Mouse (Mus musculus) heart, embryonic 15.5 days (tissue): ENCODE measurements at regions not wholly inside any gene's neighbourhood (a gene's known extent, or its start where the extent isn't known, plus 50 kb on each side); places are given as distances from the start of the nearest gene placed in this dataset.

Experiments
- ATAC-seq: fragments of 200-750 bp; cut with Nextera tagmentation; replicated peaks from 2 replicates; pipeline ENCODE4 v1.8.0; 2017; ENCODE audit warnings: low read depth, moderate TSS enrichment; ENCODE audit not compliant: insufficient number of reproducible peaks, insufficient read depth, low FRiP score
- H3K27ac ChIP-seq: fragments of 300-500 bp; sonication (generic); 2 replicates; pipeline ENCODE4 v1.5.1; 2015; ENCODE audit warnings: mild to moderate bottlenecking, inconsistent platforms
- H3K27me3 ChIP-seq: fragments of 300-500 bp; sonication (generic); 2 replicates; pipeline ENCODE4 v1.6.1; 2015; ENCODE audit warnings: inconsistent platforms
- H3K36me3 ChIP-seq: fragments of 300-500 bp; sonication (generic); 2 replicates; pipeline ENCODE4 v1.6.1; 2015; ENCODE audit warnings: mild to moderate bottlenecking, inconsistent platforms
- H3K4me1 ChIP-seq: fragments of 300-500 bp; sonication (generic); replicated peaks from 2 replicates; pipeline ENCODE4 v1.6.1; 2015; ENCODE audit warnings: inconsistent platforms
- H3K4me2 ChIP-seq: fragments of 300-500 bp; sonication (generic); 2 replicates; pipeline ENCODE4 v1.6.1; 2015; ENCODE audit warnings: inconsistent platforms, mild to moderate bottlenecking, moderate library complexity
- H3K4me3 ChIP-seq: fragments of 300-500 bp; sonication (generic); 2 replicates; pipeline ENCODE4 v1.5.1; 2015; ENCODE audit warnings: mild to moderate bottlenecking, inconsistent platforms
- H3K9ac ChIP-seq: fragments of 300-500 bp; sonication (generic); 2 replicates; pipeline ENCODE4 v1.6.1; 2015; ENCODE audit warnings: mild to moderate bottlenecking, inconsistent platforms
- H3K9me3 ChIP-seq: fragments of 300-500 bp; sonication (generic); replicated peaks from 2 replicates; pipeline ENCODE4 v1.6.1; 2016; ENCODE audit warnings: inconsistent platforms
- WGBS: fragments of 180-500 bp; shearing (Covaris S2); methylation state at CpG from one replicate; pipeline ENCODE4 v1.1.7; 2015; ENCODE audit warnings: mixed read lengths; 5-methylcytosine and 5-hydroxymethylcytosine counted together

- H3K27ac ChIP-seq, result peak overlapping the region; percentile 40; the same call in 1 of the 2 replicates
- no peak overlapping the region for H3K4me2 ChIP-seq
- peaks cover 11% of the 10 kb centered on the region for H3K4me1 ChIP-seq
- ATAC-seq, result no peak
- 45% methylated on average over 9 of the region's 9 CpGs for WGBS
- H3K9me3 ChIP-seq, result no peaks in the 10 kb centered on the region
- no peaks in the 10 kb centered on the region for H3K27me3 ChIP-seq
- H3K9ac ChIP-seq, result no peak overlapping the region
- H3K36me3 ChIP-seq, result no peaks in the 10 kb centered on the region
- H3K4me3 ChIP-seq, result no peak overlapping the region
Measured at GRCm38 (mm10) chr6:101518904-101519701, 141.4 kb upstream of the Pdzrn3 start.

- peaks cover 11% of the 10 kb centered on the region for H3K4me1 ChIP-seq
- no peak for ATAC-seq
- WGBS, result 26% methylated on average over 2 of the region's 2 CpGs
Measured at GRCm38 (mm10) chr6:101517584-101517983, 139.9 kb upstream of the Pdzrn3 start.

GRCm38 (mm10) chr6:101513696-101514095, 136.0 kb upstream of the Pdzrn3 start:
- ATAC-seq, result no peak
- H3K9ac ChIP-seq, result no peak overlapping the region
- WGBS, result 78% methylated on average over 2 of the region's 2 CpGs
- H3K4me3 ChIP-seq, result no peak overlapping the region
- H3K27ac ChIP-seq, result no peak overlapping the region
- no peaks in the 10 kb centered on the region for H3K9me3 ChIP-seq
- no peak overlapping the region for H3K4me2 ChIP-seq
- peaks cover 2% of the 10 kb centered on the region; the same call in 1 of the 2 replicates for H3K4me1 ChIP-seq
- no peaks in the 10 kb centered on the region for H3K36me3 ChIP-seq
- H3K27me3 ChIP-seq, result no peaks in the 10 kb centered on the region

More at GRCm38 (mm10) chr6:101517584-101517983, 139.9 kb upstream of the Pdzrn3 start:
- Histone ChIP-seq H3K27me3 (no peaks in the 10 kb centered on the region), H3K27ac (0 out of 2 replicates have a peak overlapping the region, but pooled peaks have one; percentile 19), H3K4me2 (no peak overlapping the region), H3K4me3 (no peak overlapping the region), H3K9me3 (no peaks in the 10 kb centered on the region), H3K9ac (no peak overlapping the region), H3K36me3 (no peaks in the 10 kb centered on the region)

GRCm38 (mm10) chr6:101502149-101502548, 124.5 kb upstream of the Pdzrn3 start:
- Histone ChIP-seq H3K36me3 (no peaks in the 10 kb centered on the region), H3K4me1 (peaks cover 6% of the 10 kb centered on the region; the same call in 1 of the 2 replicates), H3K4me2 (no peak overlapping the region), H3K9me3 (no peaks in the 10 kb centered on the region), H3K27ac (no peak overlapping the region), H3K4me3 (no peak overlapping the region), H3K27me3 (no peaks in the 10 kb centered on the region), H3K9ac (no peak overlapping the region)
- 25% methylated on average over 5 of the region's 5 CpGs for WGBS
- ATAC-seq, result no peak

- ATAC-seq, result no peak
- no peak overlapping the region for H3K4me2 ChIP-seq
- WGBS, result 72% methylated on average over 4 of the region's 4 CpGs
Measured at GRCm38 (mm10) chr6:101501716-101502115, 124.0 kb upstream of the Pdzrn3 start.

GRCm38 (mm10) chr6:101500202-101500601, 122.5 kb upstream of the Pdzrn3 start:
- Histone ChIP-seq H3K4me2 (no peak overlapping the region), H3K27ac (no peak overlapping the region), H3K27me3 (no peaks in the 10 kb centered on the region), H3K36me3 (no peaks in the 10 kb centered on the region), H3K4me3 (no peak overlapping the region), H3K4me1 (peaks cover 6% of the 10 kb centered on the region; the same call in 1 of the 2 replicates), H3K9me3 (no peaks in the 10 kb centered on the region), H3K9ac (no peak overlapping the region)
- ATAC-seq, result no peak

More at GRCm38 (mm10) chr6:101501716-101502115, 124.0 kb upstream of the Pdzrn3 start:
- Histone ChIP-seq H3K9ac (no peak overlapping the region), H3K36me3 (no peaks in the 10 kb centered on the region), H3K4me3 (no peak overlapping the region), H3K27ac (no peak overlapping the region), H3K4me1 (peaks cover 6% of the 10 kb centered on the region; the same call in 1 of the 2 replicates), H3K27me3 (no peaks in the 10 kb centered on the region), H3K9me3 (no peaks in the 10 kb centered on the region)

- Histone ChIP-seq H3K36me3 (no peaks in the 10 kb centered on the region), H3K9me3 (no peaks in the 10 kb centered on the region), H3K27ac (no peak overlapping the region), H3K4me2 (no peak overlapping the region), H3K4me3 (no peak overlapping the region), H3K9ac (no peak overlapping the region), H3K4me1 (peaks cover 7% of the 10 kb centered on the region), H3K27me3 (no peaks in the 10 kb centered on the region)
- ATAC-seq, result no peak
- 55% methylated on average over 2 of the region's 2 CpGs for WGBS
Measured at GRCm38 (mm10) chr6:101488466-101488865, 110.8 kb upstream of the Pdzrn3 start.

GRCm38 (mm10) chr6:101484526-101485287, 107.0 kb upstream of the Pdzrn3 start:
- H3K9me3 ChIP-seq, result no peaks in the 10 kb centered on the region
- ATAC-seq, result 0 out of 2 replicates have a peak, but pooled peaks have one; percentile 22
- 39% methylated on average over 12 of the region's 12 CpGs for WGBS
- H3K36me3 ChIP-seq, result no peaks in the 10 kb centered on the region
- peaks cover 17% of the 10 kb centered on the region for H3K4me1 ChIP-seq
- no peaks in the 10 kb centered on the region for H3K27me3 ChIP-seq
- no peak overlapping the region for H3K9ac ChIP-seq
- 0 out of 2 replicates have a peak overlapping the region, but pooled peaks have one; percentile 29 for H3K27ac ChIP-seq
- no peak overlapping the region for H3K4me2 ChIP-seq
- H3K4me3 ChIP-seq, result no peak overlapping the region

GRCm38 (mm10) chr6:101482635-101483465, 105.2 kb upstream of the Pdzrn3 start:
- no peak overlapping the region for H3K4me3 ChIP-seq
- no peak overlapping the region for H3K4me2 ChIP-seq
- H3K4me1 ChIP-seq, result peaks cover 17% of the 10 kb centered on the region
- no peaks in the 10 kb centered on the region for H3K9me3 ChIP-seq
- H3K27ac ChIP-seq, result peak overlapping the region; percentile 20
- ATAC-seq, result no peak
- no peak overlapping the region for H3K9ac ChIP-seq
- H3K27me3 ChIP-seq, result no peaks in the 10 kb centered on the region
- no peaks in the 10 kb centered on the region for H3K36me3 ChIP-seq
- WGBS, result 32% methylated on average over 9 of the region's 9 CpGs

- WGBS, result 82% methylated on average over 1 of the region's 1 CpGs
- no peak overlapping the region for H3K27ac ChIP-seq
- no peak overlapping the region for H3K9ac ChIP-seq
- no peaks in the 10 kb centered on the region for H3K9me3 ChIP-seq
- no peaks in the 10 kb centered on the region for H3K27me3 ChIP-seq
- H3K4me3 ChIP-seq, result no peak overlapping the region
- H3K4me1 ChIP-seq, result no peaks in the 10 kb centered on the region
- H3K36me3 ChIP-seq, result no peaks in the 10 kb centered on the region
- H3K4me2 ChIP-seq, result no peak overlapping the region
- ATAC-seq, result no peak
Measured at GRCm38 (mm10) chr6:101473956-101474355, 96.3 kb upstream of the Pdzrn3 start.
